Mouse (Mus musculus): ENCODE measurements at regions not wholly inside any gene's neighbourhood (a gene's known extent, or its start where the extent isn't known, plus 50 kb on each side); places are given as distances from the start of the nearest gene placed in this dataset.

- DNase-seq = no peak
These were observed 79.2 kb downstream of the 1700020N01Rik start for GRCm38 (mm10) chr10:21672171-21672570.

- DNase-seq = no peak
These were observed 79.7 kb downstream of the 1700020N01Rik start for GRCm38 (mm10) chr10:21672666-21673065.

GRCm38 (mm10) chr10:21673831-21674230 lies 80.9 kb downstream of the 1700020N01Rik start:
- no peak for DNase-seq

- DNase-seq = no peak
These were observed 82.8 kb downstream of the 1700020N01Rik start for GRCm38 (mm10) chr10:21675786-21676185.

GRCm38 (mm10) chr10:21677911-21678310 lies 85.0 kb downstream of the 1700020N01Rik start:
- no peak for DNase-seq

GRCm38 (mm10) chr10:21678372-21678771 lies 85.4 kb downstream of the 1700020N01Rik start:
- no peak for DNase-seq

GRCm38 (mm10) chr10:21678811-21679451 lies 86.0 kb downstream of the 1700020N01Rik start:
- DNase-seq = peak; percentile 45

GRCm38 (mm10) chr10:21680789-21681188 lies 87.8 kb downstream of the 1700020N01Rik start:
- no peak for DNase-seq

GRCm38 (mm10) chr10:21684286-21685013 lies 91.5 kb downstream of the 1700020N01Rik start:
- DNase-seq = peak; percentile 32

GRCm38 (mm10) chr10:21685122-21685798 lies 92.3 kb downstream of the 1700020N01Rik start:
- peak; percentile 63 for DNase-seq

GRCm38 (mm10) chr10:21686060-21686459 lies 93.1 kb downstream of the 1700020N01Rik start:
- DNase-seq = peak; percentile 50

GRCm38 (mm10) chr10:21687484-21687883 lies 94.5 kb downstream of the 1700020N01Rik start:
- DNase-seq = no peak

GRCm38 (mm10) chr10:21688513-21688912 lies 95.6 kb downstream of the 1700020N01Rik start:
- DNase-seq = no peak

- DNase-seq = peak; percentile 56
These were observed 96.9 kb downstream of the 1700020N01Rik start for GRCm38 (mm10) chr10:21689847-21690269.

- no peak for DNase-seq
These were observed 102.2 kb downstream of the 1700020N01Rik start for GRCm38 (mm10) chr10:21695185-21695584.

- no peak for DNase-seq
These were observed 103.7 kb downstream of the 1700020N01Rik start for GRCm38 (mm10) chr10:21696671-21697070.

- DNase-seq = no peak
These were observed 108.6 kb downstream of the 1700020N01Rik start for GRCm38 (mm10) chr10:21701580-21701979.

- DNase-seq = no peak
These were observed 109.2 kb downstream of the 1700020N01Rik start for GRCm38 (mm10) chr10:21702134-21702533.

GRCm38 (mm10) chr10:21711866-21712265 lies 118.9 kb downstream of the 1700020N01Rik start:
- no peak for DNase-seq

GRCm38 (mm10) chr10:21712828-21713227 lies 119.9 kb downstream of the 1700020N01Rik start:
- no peak for DNase-seq

- DNase-seq = no peak
These were observed 122.5 kb downstream of the 1700020N01Rik start for GRCm38 (mm10) chr10:21715436-21715835.

GRCm38 (mm10) chr10:21718189-21718588 lies 125.2 kb downstream of the 1700020N01Rik start:
- DNase-seq = no peak

- no peak for DNase-seq
These were observed 131.4 kb downstream of the 1700020N01Rik start for GRCm38 (mm10) chr10:21724351-21724750.

GRCm38 (mm10) chr10:21724999-21725398 lies 132.1 kb downstream of the 1700020N01Rik start:
- no peak for DNase-seq

All from kidney, adult 18-20 months (tissue).